Mouse (Mus musculus): ENCODE results near the gene Zdhhc23. TPM values are rescaled to one million over a fixed set of nuclear protein-coding genes. Genes with fewer than 3 reads are reported as not detected.

Zdhhc23 gene
- polyA plus RNA-seq, 1 experiment from 2014 or later, result 0.61 TPM

DNA sequence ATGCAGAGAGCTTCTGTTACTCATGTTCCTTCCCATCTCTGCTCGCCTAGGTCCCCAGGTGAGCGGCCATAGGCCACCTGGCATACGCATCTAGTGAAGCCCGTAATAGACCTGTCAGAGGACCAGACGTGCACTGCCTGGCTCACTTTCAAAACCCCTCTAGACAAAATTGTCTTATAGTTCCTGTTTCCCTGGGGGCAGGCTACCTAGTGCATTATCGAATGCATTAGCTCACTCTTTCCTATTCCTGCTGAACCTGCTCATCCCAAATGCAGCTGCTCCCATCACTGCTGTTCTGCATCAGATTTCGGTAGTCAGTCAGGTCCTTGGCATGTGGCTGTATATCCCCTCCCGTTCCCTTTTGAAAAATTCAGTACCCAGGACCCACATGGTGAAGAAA lies 44.7 kb downstream of the Zdhhc23 start:
- Histone ChIP-seq H3K9ac (ENCODE audit: low read length) (no peak overlapping the region), H3K36me3 (ENCODE audit: control insufficient read depth, insufficient read depth, low read length) (no peaks in the 10 kb centered on the region), H3K27me3 (ENCODE audit: control insufficient read depth, insufficient read depth, low read length) (no peaks in the 10 kb centered on the region), H3K27ac (replicated peaks; ENCODE audit: low read depth, low read length) (no peak overlapping the region), H3K4me1 (ENCODE audit: control insufficient read depth, insufficient read depth, low read length) (no peaks in the 10 kb centered on the region), H3K4me3 (ENCODE audit: low read depth, low read length) (no peak overlapping the region), H3K4me2 (ENCODE audit: low read depth, severe bottlenecking) (no peak overlapping the region), H3K9me3 (ENCODE audit: control insufficient read depth, low read length) (no peaks in the 10 kb centered on the region)
- ATAC-seq (ENCODE audit: insufficient number of reproducible peaks, low FRiP score, low TSS enrichment, low read depth) (no peak), DNase-seq (ENCODE audit: low spot score) (no peak)
- 88% methylated on average over 8 of the region's 8 CpGs for WGBS

DNA sequence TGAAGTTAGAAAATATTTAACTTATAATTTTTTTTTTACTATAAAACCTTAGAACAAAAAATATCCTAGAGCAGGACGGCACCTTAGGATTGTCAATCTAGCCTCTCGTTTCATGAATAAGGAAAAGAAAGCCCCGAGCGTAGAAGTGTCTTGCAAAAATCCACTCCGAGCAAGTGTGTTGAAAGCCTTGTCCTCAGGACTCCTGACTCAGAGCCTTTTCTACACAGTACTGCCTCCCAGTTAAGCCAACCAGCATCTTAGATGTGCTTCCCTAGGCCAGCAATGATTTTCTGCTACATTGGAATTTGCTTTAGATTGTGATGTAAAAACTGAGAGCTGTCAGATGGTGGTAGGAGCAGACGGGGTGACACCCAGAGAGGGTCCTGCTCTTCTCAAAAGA lies 46.5 kb downstream of the Zdhhc23 start:
- no peak for ATAC-seq (ENCODE audit: insufficient number of reproducible peaks, low FRiP score, low TSS enrichment, low read depth)
- H3K4me2 ChIP-seq (ENCODE audit: low read depth, severe bottlenecking), result no peak overlapping the region
- H3K9me3 ChIP-seq (ENCODE audit: control insufficient read depth, low read length), result no peaks in the 10 kb centered on the region
- H3K36me3 ChIP-seq (ENCODE audit: control insufficient read depth, insufficient read depth, low read length), result no peaks in the 10 kb centered on the region
- WGBS, result 91% methylated on average over 6 of the region's 6 CpGs
- DNase-seq (ENCODE audit: low spot score), result no peak
- H3K27me3 ChIP-seq (ENCODE audit: control insufficient read depth, insufficient read depth, low read length), result no peaks in the 10 kb centered on the region
- H3K27ac ChIP-seq (replicated peaks; ENCODE audit: low read depth, low read length), result no peak overlapping the region
- no peak overlapping the region for H3K9ac ChIP-seq (ENCODE audit: low read length)
- H3K4me3 ChIP-seq (ENCODE audit: low read depth, low read length), result no peak overlapping the region
- no peaks in the 10 kb centered on the region for H3K4me1 ChIP-seq (ENCODE audit: control insufficient read depth, insufficient read depth, low read length)

DNA sequence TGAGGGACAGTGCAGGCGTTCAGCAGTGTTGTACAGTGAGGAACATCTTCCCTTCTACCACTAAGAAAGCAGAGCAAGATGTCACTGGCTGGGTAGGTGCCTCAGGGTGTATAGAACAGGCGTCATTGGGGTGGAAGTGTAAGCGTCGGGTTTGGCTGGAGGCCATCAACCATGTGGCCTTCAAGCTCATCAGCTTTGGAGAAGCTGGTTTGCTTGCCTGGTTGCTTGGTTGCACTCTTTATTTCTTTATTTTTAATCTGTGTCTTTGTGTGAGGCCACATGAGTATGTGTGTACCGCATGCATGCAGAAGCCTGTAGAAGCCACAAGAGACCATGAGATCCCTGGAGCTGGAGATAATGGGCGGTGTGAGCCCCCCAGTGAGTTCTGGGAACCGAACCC lies 47.3 kb downstream of the Zdhhc23 start:
- Histone ChIP-seq H3K9ac (ENCODE audit: low read length) (no peak overlapping the region), H3K36me3 (ENCODE audit: control insufficient read depth, insufficient read depth, low read length) (no peaks in the 10 kb centered on the region), H3K27ac (replicated peaks; ENCODE audit: low read depth, low read length) (no peak overlapping the region), H3K9me3 (ENCODE audit: control insufficient read depth, low read length) (no peaks in the 10 kb centered on the region), H3K4me1 (ENCODE audit: control insufficient read depth, insufficient read depth, low read length) (no peaks in the 10 kb centered on the region), H3K4me3 (ENCODE audit: low read depth, low read length) (no peak overlapping the region), H3K27me3 (ENCODE audit: control insufficient read depth, insufficient read depth, low read length) (no peaks in the 10 kb centered on the region), H3K4me2 (ENCODE audit: low read depth, severe bottlenecking) (no peak overlapping the region)
- WGBS, result 93% methylated on average over 7 of the region's 7 CpGs
- DNase-seq (ENCODE audit: low spot score) (no peak), ATAC-seq (ENCODE audit: insufficient number of reproducible peaks, low FRiP score, low TSS enrichment, low read depth) (no peak)

DNA sequence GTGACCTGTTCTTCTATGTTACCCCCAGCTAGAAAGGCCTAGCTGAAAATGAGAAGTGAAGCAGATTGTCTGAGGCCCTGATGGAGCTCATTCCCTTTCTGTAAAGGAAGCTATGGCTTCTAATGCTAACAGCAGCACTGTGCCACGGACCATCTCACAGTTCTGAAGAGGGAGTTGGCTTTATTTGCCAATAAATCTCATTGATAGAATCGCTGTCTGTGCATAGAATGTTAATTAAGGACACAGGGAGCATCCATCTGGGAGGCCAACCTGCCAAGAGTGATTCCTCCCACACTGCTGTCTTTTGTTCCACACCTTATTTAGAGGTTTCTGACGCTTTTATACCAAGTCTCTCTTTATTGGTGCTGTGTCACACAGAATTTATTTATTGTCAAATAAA lies 48.1 kb downstream of the Zdhhc23 start:
- ATAC-seq (ENCODE audit: insufficient number of reproducible peaks, low FRiP score, low TSS enrichment, low read depth) (no peak), DNase-seq (ENCODE audit: low spot score) (no peak)
- Histone ChIP-seq H3K9ac (ENCODE audit: low read length) (no peak overlapping the region), H3K36me3 (ENCODE audit: control insufficient read depth, insufficient read depth, low read length) (no peaks in the 10 kb centered on the region), H3K27ac (replicated peaks; ENCODE audit: low read depth, low read length) (no peak overlapping the region), H3K27me3 (ENCODE audit: control insufficient read depth, insufficient read depth, low read length) (no peaks in the 10 kb centered on the region), H3K9me3 (ENCODE audit: control insufficient read depth, low read length) (no peaks in the 10 kb centered on the region), H3K4me3 (ENCODE audit: low read depth, low read length) (no peak overlapping the region), H3K4me2 (ENCODE audit: low read depth, severe bottlenecking) (no peak overlapping the region), H3K4me1 (ENCODE audit: control insufficient read depth, insufficient read depth, low read length) (no peaks in the 10 kb centered on the region)
- 77% methylated on average over 3 of the region's 3 CpGs for WGBS

DNA sequence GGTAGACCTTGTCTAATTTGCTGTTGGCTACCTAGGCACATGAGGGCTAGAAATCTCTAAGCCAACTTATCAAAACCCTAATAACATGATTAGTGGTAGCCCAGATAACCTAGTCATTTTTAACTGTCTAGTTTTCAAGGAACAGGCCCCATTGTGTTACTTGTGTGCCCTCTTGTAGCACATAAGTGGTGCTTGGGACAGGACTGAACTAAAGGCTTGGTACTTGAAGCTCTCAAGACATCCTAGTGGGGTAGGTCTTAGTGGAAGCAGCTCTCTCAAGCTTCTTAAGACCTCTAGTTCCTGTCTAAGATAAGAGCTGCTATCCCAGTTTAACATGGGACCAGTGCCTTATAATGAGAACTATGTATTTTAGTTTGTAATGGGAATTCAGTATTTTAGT lies 49.0 kb downstream of the Zdhhc23 start:
- Histone ChIP-seq H3K27me3 (ENCODE audit: control insufficient read depth, insufficient read depth, low read length) (no peaks in the 10 kb centered on the region), H3K9ac (ENCODE audit: low read length) (no peak overlapping the region), H3K9me3 (ENCODE audit: control insufficient read depth, low read length) (no peaks in the 10 kb centered on the region), H3K4me1 (ENCODE audit: control insufficient read depth, insufficient read depth, low read length) (no peaks in the 10 kb centered on the region), H3K4me2 (ENCODE audit: low read depth, severe bottlenecking) (no peak overlapping the region), H3K36me3 (ENCODE audit: control insufficient read depth, insufficient read depth, low read length) (no peaks in the 10 kb centered on the region), H3K4me3 (ENCODE audit: low read depth, low read length) (no peak overlapping the region), H3K27ac (replicated peaks; ENCODE audit: low read depth, low read length) (no peak overlapping the region)
- ATAC-seq (ENCODE audit: insufficient number of reproducible peaks, low FRiP score, low TSS enrichment, low read depth), result no peak
- DNase-seq (ENCODE audit: low spot score), result no peak

DNA sequence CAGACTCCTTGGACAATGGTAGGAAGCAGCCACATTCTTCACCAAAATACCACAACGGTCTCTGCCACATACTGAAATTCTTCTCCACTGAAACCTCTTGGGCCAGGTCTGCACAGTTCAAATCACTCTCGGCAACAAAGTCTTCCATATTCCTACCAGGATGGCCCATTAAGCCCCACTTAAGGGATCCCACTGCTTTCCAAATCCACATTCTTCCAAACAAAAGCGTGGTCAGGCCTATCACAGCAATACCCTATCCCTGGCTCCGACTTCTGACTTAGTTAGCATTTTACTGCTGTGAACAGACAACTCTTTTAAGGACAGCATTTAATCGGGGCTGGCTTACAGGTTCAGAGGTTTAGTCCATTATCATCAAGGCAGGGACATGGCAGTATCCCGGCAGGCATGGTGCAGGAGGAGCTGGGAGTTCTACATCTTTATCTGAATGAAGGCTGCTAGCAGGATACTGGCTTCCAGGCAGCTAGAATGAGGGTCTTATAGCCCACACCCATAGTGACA lies 53.2 kb downstream of the Zdhhc23 start, which contains the start of gene Qtrt2:
TSS of gene Qtrt2 (minus strand) at position 469 of the 519 bp plus-strand sequence.
- Histone ChIP-seq H3K4me2 (ENCODE audit: low read depth, severe bottlenecking) (no peak within 1 kb of the TSS), H3K27me3 (ENCODE audit: control insufficient read depth, insufficient read depth, low read length) (no peaks in the 10 kb centered on the region), H3K4me3 (ENCODE audit: low read depth, low read length) (no peak within 1 kb of the TSS), H3K9ac (ENCODE audit: low read length) (no peak within 1 kb of the TSS), H3K27ac (replicated peaks; ENCODE audit: low read depth, low read length) (no peak within 1 kb of the TSS), H3K9me3 (ENCODE audit: control insufficient read depth, low read length) (no peaks in the 10 kb centered on the region), H3K36me3 (ENCODE audit: control insufficient read depth, insufficient read depth, low read length) (no peaks in the 10 kb centered on the region), H3K4me1 (ENCODE audit: control insufficient read depth, insufficient read depth, low read length) (no peaks in the 10 kb centered on the region)
- DNase-seq (ENCODE audit: low spot score) (no peak), ATAC-seq (ENCODE audit: insufficient number of reproducible peaks, low FRiP score, low TSS enrichment, low read depth) (no peak)
- 77% methylated on average over 6 of the region's 6 CpGs for WGBS

DNA sequence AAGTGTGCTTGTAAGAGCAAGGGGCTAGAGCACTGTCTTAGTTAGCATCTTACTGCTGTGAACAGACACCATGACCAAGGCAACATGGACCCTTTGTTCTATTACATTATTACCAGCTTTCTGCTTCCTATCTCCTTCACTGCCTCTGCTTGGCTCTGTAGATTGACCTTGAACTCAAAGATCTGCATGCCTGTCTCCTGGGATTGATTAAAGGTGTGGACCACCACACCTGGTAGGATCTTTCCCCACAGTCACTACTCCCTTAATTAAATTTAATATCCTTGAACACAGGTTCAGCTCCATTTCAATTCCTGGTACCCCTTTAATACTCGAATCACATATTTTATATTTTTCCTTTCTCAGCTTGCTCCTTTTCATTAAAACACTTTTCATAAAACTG lies 53.7 kb downstream of the Zdhhc23 start:
- no peak for DNase-seq (ENCODE audit: low spot score)
- no peak overlapping the region for H3K27ac ChIP-seq (replicated peaks; ENCODE audit: low read depth, low read length)
- no peak overlapping the region for H3K4me3 ChIP-seq (ENCODE audit: low read depth, low read length)
- no peaks in the 10 kb centered on the region for H3K36me3 ChIP-seq (ENCODE audit: control insufficient read depth, insufficient read depth, low read length)
- H3K9ac ChIP-seq (ENCODE audit: low read length), result no peak overlapping the region
- 90% methylated on average over 1 of the region's 1 CpGs for WGBS
- no peak overlapping the region for H3K4me2 ChIP-seq (ENCODE audit: low read depth, severe bottlenecking)
- H3K9me3 ChIP-seq (ENCODE audit: control insufficient read depth, low read length), result no peaks in the 10 kb centered on the region
- H3K27me3 ChIP-seq (ENCODE audit: control insufficient read depth, insufficient read depth, low read length), result no peaks in the 10 kb centered on the region
- no peaks in the 10 kb centered on the region for H3K4me1 ChIP-seq (ENCODE audit: control insufficient read depth, insufficient read depth, low read length)
- ATAC-seq (ENCODE audit: insufficient number of reproducible peaks, low FRiP score, low TSS enrichment, low read depth), result no peak

DNA sequence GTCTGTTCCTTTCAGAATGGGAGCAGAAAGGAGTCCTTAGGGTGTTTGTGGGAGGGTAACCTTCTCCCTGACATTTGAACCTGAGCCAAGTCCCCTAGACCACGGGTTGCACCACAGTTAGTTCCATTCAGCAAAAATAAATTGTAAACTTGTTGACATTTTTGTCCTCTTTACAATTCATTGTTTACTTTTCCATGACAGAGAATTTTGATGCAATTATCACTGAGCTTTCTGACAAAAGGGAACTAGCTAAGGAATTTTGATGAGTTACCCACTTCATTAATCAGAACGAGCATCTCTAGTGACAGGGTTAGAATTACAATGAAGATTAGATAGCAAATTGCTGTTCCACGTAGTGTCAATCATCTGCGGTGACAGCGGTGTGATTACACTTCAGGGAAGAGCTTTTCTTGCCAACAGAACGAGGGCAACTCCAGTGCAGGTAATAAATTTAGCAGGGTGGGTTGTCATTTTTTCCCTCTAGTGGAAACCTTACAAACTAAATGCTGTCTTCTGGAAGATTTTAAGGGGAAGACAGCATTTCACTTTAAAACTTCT lies 54.5 kb downstream of the Zdhhc23 start:
- Histone ChIP-seq H3K4me2 (ENCODE audit: low read depth, severe bottlenecking) (no peak overlapping the region), H3K4me3 (ENCODE audit: low read depth, low read length) (no peak overlapping the region), H3K27ac (replicated peaks; ENCODE audit: low read depth, low read length) (no peak overlapping the region), H3K27me3 (ENCODE audit: control insufficient read depth, insufficient read depth, low read length) (no peaks in the 10 kb centered on the region), H3K9ac (ENCODE audit: low read length) (no peak overlapping the region), H3K4me1 (ENCODE audit: control insufficient read depth, insufficient read depth, low read length) (no peaks in the 10 kb centered on the region), H3K9me3 (ENCODE audit: control insufficient read depth, low read length) (no peaks in the 10 kb centered on the region), H3K36me3 (ENCODE audit: control insufficient read depth, insufficient read depth, low read length) (no peaks in the 10 kb centered on the region)
- WGBS, result 75% methylated on average over 6 of the region's 6 CpGs
- ATAC-seq (ENCODE audit: insufficient number of reproducible peaks, low FRiP score, low TSS enrichment, low read depth) (no peak), DNase-seq (ENCODE audit: low spot score) (no peak)

DNA sequence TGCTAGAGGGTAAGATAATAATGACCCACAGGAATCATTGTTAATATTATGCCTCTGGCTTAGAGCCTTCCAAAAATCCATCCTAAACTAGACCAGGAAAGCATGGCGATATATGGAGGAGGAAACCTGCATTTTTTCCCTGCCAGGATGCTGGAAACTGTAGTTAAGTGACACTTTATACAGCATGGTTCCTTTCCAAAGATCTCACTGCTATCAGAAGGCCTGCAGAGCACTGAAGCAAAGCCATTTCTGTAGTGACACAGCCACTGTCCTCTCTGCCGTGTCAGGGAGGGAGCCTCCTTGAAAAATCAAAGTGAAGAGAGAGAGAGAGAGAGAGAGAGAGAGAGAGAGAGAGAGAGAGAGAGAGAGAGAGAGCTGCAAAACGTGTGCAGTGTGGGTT lies 57.0 kb downstream of the Zdhhc23 start:
- Histone ChIP-seq H3K9me3 (ENCODE audit: control insufficient read depth, low read length) (no peaks in the 10 kb centered on the region), H3K4me2 (ENCODE audit: low read depth, severe bottlenecking) (no peak overlapping the region), H3K9ac (ENCODE audit: low read length) (no peak overlapping the region), H3K27ac (replicated peaks; ENCODE audit: low read depth, low read length) (no peak overlapping the region), H3K4me3 (ENCODE audit: low read depth, low read length) (no peak overlapping the region), H3K27me3 (ENCODE audit: control insufficient read depth, insufficient read depth, low read length) (no peaks in the 10 kb centered on the region), H3K4me1 (ENCODE audit: control insufficient read depth, insufficient read depth, low read length) (no peaks in the 10 kb centered on the region), H3K36me3 (ENCODE audit: control insufficient read depth, insufficient read depth, low read length) (no peaks in the 10 kb centered on the region)
- no peak for DNase-seq (ENCODE audit: low spot score)
- ATAC-seq (ENCODE audit: insufficient number of reproducible peaks, low FRiP score, low TSS enrichment, low read depth), result no peak
- 63% methylated on average over 3 of the region's 3 CpGs for WGBS

All from limb, embryonic 11.5 days (tissue).